Mouse (Mus musculus) stomach, embryonic 16.5 days (tissue): Measurements from ENCODE around the gene Slc17a7. TPM values are rescaled to one million over a fixed set of nuclear protein-coding genes. Genes with fewer than 3 reads are reported as not detected.

Experiments used
- ATAC-seq: fragments of 200-750 bp; cut with Nextera tagmentation; 2 replicates; pipeline ENCODE4 v1.8.0; 2017; ENCODE audit warnings: moderate number of reproducible peaks, moderate TSS enrichment; ENCODE audit not compliant: insufficient read depth, low FRiP score
- H3K27ac ChIP-seq: fragments of 300-500 bp; sonication (generic); 2 replicates; pipeline ENCODE4 v1.5.1; 2014; ENCODE audit warnings: low read length
- H3K27me3 ChIP-seq: fragments of 300-500 bp; sonication (generic); 2 replicates; pipeline ENCODE4 v1.6.1; 2014; ENCODE audit warnings: low read length, control low read depth, mixed read lengths; ENCODE audit not compliant: control insufficient read depth, insufficient read depth
- H3K36me3 ChIP-seq: fragments of 300-500 bp; sonication (generic); 2 replicates; pipeline ENCODE4 v1.6.1; 2014; ENCODE audit warnings: low read length; ENCODE audit not compliant: control insufficient read depth, insufficient read depth
- H3K4me1 ChIP-seq: fragments of 300-500 bp; sonication (generic); 2 replicates; pipeline ENCODE4 v1.6.1; 2014; ENCODE audit warnings: low read length, control low read depth, mixed read lengths; ENCODE audit not compliant: control insufficient read depth, insufficient read depth
- H3K4me2 ChIP-seq: fragments of 300-500 bp; sonication (generic); 2 replicates; pipeline ENCODE4 v1.6.1; 2014; ENCODE audit warnings: low read depth, low read length, mixed read lengths
- H3K4me3 ChIP-seq: fragments of 300-500 bp; sonication (generic); replicated peaks from 2 replicates; pipeline ENCODE4 v1.5.1; 2014; ENCODE audit warnings: mild to moderate bottlenecking, low read length
- H3K9ac ChIP-seq: fragments of 300-500 bp; sonication (generic); 2 replicates; pipeline ENCODE4 v1.6.1; 2014; ENCODE audit warnings: low read length
- H3K9me3 ChIP-seq: fragments of 300-500 bp; sonication (generic); replicated peaks from 2 replicates; pipeline ENCODE4 v1.6.1; 2016; ENCODE audit warnings: low read length, control low read depth; ENCODE audit not compliant: control insufficient read depth
- WGBS: fragments of 180-500 bp; shearing (Covaris S2); extraction: QIAGEN DNeasy Blood & Tissue Kit; methylation state at CpG from one replicate; pipeline ENCODE4 v1.1.7; 2014; 5-methylcytosine and 5-hydroxymethylcytosine counted together
- polyA plus RNA-seq: library from polyadenylated mRNA; unstranded; fragments of >200 nt; fragmentation: Nextera tagmentation; extraction: Ambion mirVana; gene quantifications from 2 replicates; pipeline ENCODE4 v1.2.1, GENCODE M21; 2015

Slc17a7 gene
- polyA plus RNA-seq, 1 experiment from 2014 or later = 0.22 TPM

GRCm38 (mm10) chr7:45196176-45196535 lies 32.4 kb downstream of the Slc17a7 start:
- no peak overlapping the region for H3K4me3 ChIP-seq
- no peaks in the 10 kb centered on the region; the same call in 1 of the 2 replicates for H3K4me1 ChIP-seq
- H3K9ac ChIP-seq = no peak overlapping the region
- 83% methylated on average over 4 of the region's 4 CpGs for WGBS
- no peaks in the 10 kb centered on the region for H3K9me3 ChIP-seq
- no peaks in the 10 kb centered on the region for H3K36me3 ChIP-seq
- no peak for ATAC-seq
- no peak overlapping the region for H3K27ac ChIP-seq
- H3K4me2 ChIP-seq = no peak overlapping the region
- no peaks in the 10 kb centered on the region; the same call in 1 of the 2 replicates for H3K27me3 ChIP-seq

- Histone ChIP-seq H3K9ac (no peak overlapping the region), H3K36me3 (no peaks in the 10 kb centered on the region), H3K4me1 (no peaks in the 10 kb centered on the region), H3K27me3 (no peaks in the 10 kb centered on the region; the same call in 1 of the 2 replicates), H3K4me2 (no peak overlapping the region), H3K27ac (no peak overlapping the region), H3K9me3 (no peaks in the 10 kb centered on the region), H3K4me3 (no peak overlapping the region)
- no peak for ATAC-seq
- 76% methylated on average over 5 of the region's 5 CpGs for WGBS
These were observed 33.2 kb downstream of the Slc17a7 start for GRCm38 (mm10) chr7:45196994-45197393.

- H3K27ac ChIP-seq = no peak overlapping the region
- no peak overlapping the region for H3K4me3 ChIP-seq
- 12% methylated on average over 5 of the region's 5 CpGs for WGBS
- H3K27me3 ChIP-seq = no peaks in the 10 kb centered on the region; the same call in 1 of the 2 replicates
- no peak overlapping the region for H3K4me2 ChIP-seq
- H3K4me1 ChIP-seq = no peaks in the 10 kb centered on the region
- 0 out of 2 replicates have a peak, but pooled peaks have one; percentile 39 for ATAC-seq
- H3K9me3 ChIP-seq = no peaks in the 10 kb centered on the region
- H3K36me3 ChIP-seq = no peaks in the 10 kb centered on the region
- H3K9ac ChIP-seq = peak overlapping the region; percentile 28; the same call in 1 of the 2 replicates
These were observed 34.7 kb downstream of the Slc17a7 start for GRCm38 (mm10) chr7:45198435-45198834.

GRCm38 (mm10) chr7:45198961-45199360 lies 35.2 kb downstream of the Slc17a7 start:
- ATAC-seq = no peak
- Histone ChIP-seq H3K4me3 (no peak overlapping the region), H3K4me2 (no peak overlapping the region), H3K27me3 (no peaks in the 10 kb centered on the region; the same call in 1 of the 2 replicates), H3K9ac (peak overlapping the region; percentile 28; the same call in 1 of the 2 replicates), H3K4me1 (no peaks in the 10 kb centered on the region), H3K9me3 (no peaks in the 10 kb centered on the region), H3K36me3 (no peaks in the 10 kb centered on the region), H3K27ac (no peak overlapping the region)
- 72% methylated on average over 11 of the region's 11 CpGs for WGBS

GRCm38 (mm10) chr7:45202654-45203053 lies 38.9 kb downstream of the Slc17a7 start:
- Histone ChIP-seq H3K4me3 (no peak overlapping the region), H3K27me3 (no peaks in the 10 kb centered on the region), H3K9me3 (no peaks in the 10 kb centered on the region), H3K9ac (no peak overlapping the region), H3K27ac (peak overlapping the region; percentile 40; the same call in 1 of the 2 replicates), H3K4me2 (no peak overlapping the region), H3K36me3 (no peaks in the 10 kb centered on the region), H3K4me1 (no peaks in the 10 kb centered on the region)
- ATAC-seq = no peak
- WGBS = 39% methylated on average over 10 of the region's 10 CpGs

- Histone ChIP-seq H3K4me2 (peak within 1 kb of the TSS; percentile 60), H3K27me3 (no peaks in the 10 kb centered on the region), H3K36me3 (no peaks in the 10 kb centered on the region), H3K4me1 (no peaks in the 10 kb centered on the region), H3K9ac (peak within 1 kb of the TSS; percentile 57), H3K9me3 (no peaks in the 10 kb centered on the region), H3K4me3 (peak within 1 kb of the TSS; percentile 54), H3K27ac (no peak within 1 kb of the TSS)
- ATAC-seq = peak; percentile 95
- WGBS = 8% methylated on average over 44 of the region's 44 CpGs
These were observed 40.8 kb downstream of the Slc17a7 start, which contains the start of gene Ccdc155 for GRCm38 (mm10) chr7:45204380-45205143. Gene Ccdc155 (minus strand): TSS chr7:45204892.

- peaks cover 12% of the 10 kb centered on the region for H3K4me1 ChIP-seq
- WGBS = 78% methylated on average over 6 of the region's 6 CpGs
- no peak overlapping the region for H3K9ac ChIP-seq
- no peak overlapping the region for H3K4me2 ChIP-seq
- no peak overlapping the region for H3K27ac ChIP-seq
- H3K27me3 ChIP-seq = peaks cover 8% of the 10 kb centered on the region
- ATAC-seq = no peak
- no peaks in the 10 kb centered on the region for H3K36me3 ChIP-seq
- no peak overlapping the region for H3K4me3 ChIP-seq
- H3K9me3 ChIP-seq = no peaks in the 10 kb centered on the region
These were observed 44.5 kb downstream of the Slc17a7 start for GRCm38 (mm10) chr7:45208260-45208659.

GRCm38 (mm10) chr7:45211070-45211469 lies 47.3 kb downstream of the Slc17a7 start:
- Histone ChIP-seq H3K9ac (no peak overlapping the region; the same call in 1 of the 2 replicates), H3K4me2 (peak overlapping the region; percentile 43; the same call in 1 of the 2 replicates), H3K27me3 (peaks cover 8% of the 10 kb centered on the region), H3K9me3 (no peaks in the 10 kb centered on the region), H3K27ac (no peak overlapping the region), H3K36me3 (no peaks in the 10 kb centered on the region), H3K4me1 (peaks cover 15% of the 10 kb centered on the region), H3K4me3 (no peak overlapping the region)
- WGBS = 58% methylated on average over 10 of the region's 10 CpGs
- ATAC-seq = no peak

- Histone ChIP-seq H3K4me2 (peak within 1 kb of the TSS; percentile 43), H3K36me3 (no peaks in the 10 kb centered on the region), H3K27me3 (peaks cover 8% of the 10 kb centered on the region), H3K9ac (peak within 1 kb of the TSS; percentile 7; the same call in 1 of the 2 replicates), H3K27ac (no peak within 1 kb of the TSS), H3K9me3 (no peaks in the 10 kb centered on the region), H3K4me1 (peaks cover 15% of the 10 kb centered on the region), H3K4me3 (0 out of 2 replicates have a peak within 1 kb of the TSS, but pooled peaks have one; percentile 15)
- ATAC-seq = no peak
- 2% methylated on average over 17 of the region's 17 CpGs for WGBS
These were observed 48.1 kb downstream of the Slc17a7 start, which contains the start of gene Dkkl1 for GRCm38 (mm10) chr7:45211851-45212251. Gene Dkkl1 (minus strand): TSS chr7:45212147.
